Mouse (Mus musculus): ENCODE measurements at regions not wholly inside any gene's neighbourhood (a gene's known extent, or its start where the extent isn't known, plus 50 kb on each side); places are given as distances from the start of the nearest gene placed in this dataset.

DNA sequence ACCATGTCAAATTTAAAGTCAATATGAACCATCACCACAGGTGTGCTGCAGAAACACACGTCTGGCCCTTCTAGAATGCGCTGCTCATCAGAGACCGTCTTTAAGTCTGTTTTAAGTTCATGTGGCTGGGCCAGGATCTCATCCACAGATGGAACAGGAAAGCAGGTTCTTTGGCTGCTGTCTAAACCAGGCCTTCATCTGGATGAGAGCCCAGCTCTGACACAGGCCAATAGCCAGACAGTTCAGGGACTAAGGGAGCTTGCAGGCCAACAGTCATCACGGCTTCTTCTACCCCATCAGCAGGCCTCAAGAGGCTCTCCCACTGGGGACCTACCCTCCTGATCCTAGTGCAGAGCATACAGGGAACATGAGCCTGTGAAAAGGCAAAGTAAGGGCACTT, 185.4 kb upstream of the Eci2 start:
- no peaks in the 10 kb centered on the region for H3K27me3 ChIP-seq
- DNase-seq (ENCODE audit: low read depth, low spot score) (no peak), ATAC-seq (no peak)
- ChIA-PET CTCF (no interaction called here), POLR2A (no interaction called here)
- in situ Hi-C loops (cut with MboI; ENCODE audit: low pct_unique_long_range_greater_than_20kb): no loop called here
- no peak for TF ChIP-seq CTCF (IDR thresholded peaks at IDR 0.05)

DNA sequence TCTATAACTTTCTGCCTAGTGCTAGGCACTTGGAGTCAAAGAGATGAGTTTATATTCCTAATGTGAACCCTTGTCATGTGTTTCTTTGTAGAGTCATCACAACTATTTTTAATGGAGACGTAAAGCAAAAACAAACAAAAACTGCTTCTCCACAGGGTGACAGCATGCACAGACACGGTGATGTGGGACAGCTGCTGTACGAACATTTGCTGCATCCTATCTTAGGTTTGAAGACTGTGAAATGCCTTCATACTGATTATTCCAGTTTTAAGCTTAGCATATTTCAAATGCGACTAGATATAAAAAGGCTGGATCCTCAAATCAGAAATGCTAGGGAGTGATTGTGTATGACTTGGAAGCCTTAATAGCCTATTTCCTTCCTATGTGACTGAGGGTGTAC, 187.3 kb upstream of the Eci2 start:
- no peak for DNase-seq (ENCODE audit: low read depth, low spot score)

DNA sequence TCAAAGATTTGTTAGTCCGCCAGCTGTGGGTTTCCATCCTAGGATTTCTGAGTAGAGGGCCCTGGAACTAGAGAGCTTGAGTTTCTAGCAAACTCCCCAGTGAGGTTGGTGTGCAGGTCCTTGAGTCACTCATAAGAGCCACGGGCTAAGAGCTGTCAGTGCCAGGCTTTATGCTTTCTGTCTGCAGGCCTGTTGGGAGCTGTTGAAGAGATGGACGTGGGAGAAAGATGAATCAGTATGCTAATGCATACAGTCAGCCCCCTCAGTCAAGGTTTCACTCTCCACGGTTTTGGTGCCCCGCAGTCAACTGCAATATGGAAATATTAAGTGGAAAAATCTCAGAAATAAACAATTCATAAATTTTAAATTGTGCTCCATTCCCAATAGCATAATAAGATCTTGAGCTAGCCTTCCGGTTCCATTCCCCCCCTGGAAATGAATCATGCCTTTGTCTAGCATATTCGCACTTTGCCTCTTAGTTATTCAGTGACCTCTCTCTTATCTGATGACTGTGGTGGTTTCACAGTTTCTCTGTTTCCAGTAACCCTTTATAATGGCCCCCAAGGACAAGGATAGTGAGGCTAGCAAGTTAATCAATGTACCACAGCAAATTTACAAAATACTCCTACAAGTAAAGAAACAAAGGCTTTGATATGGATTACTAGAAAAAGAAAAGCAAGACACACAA, 199.4 kb upstream of the Eci2 start:
- DNase-seq (ENCODE audit: low read depth, low spot score): no peak
- no peaks in the 10 kb centered on the region for H3K27me3 ChIP-seq
- in situ Hi-C loops (cut with MboI; ENCODE audit: low pct_unique_long_range_greater_than_20kb): no loop called here
- no peak for TF ChIP-seq CTCF (IDR thresholded peaks at IDR 0.05)
- ChIA-PET CTCF (no interaction called here), POLR2A (no interaction called here)
- no peak for ATAC-seq

More for the DNA sequence above, 187.3 kb upstream of the Eci2 start:
- no peak for TF ChIP-seq CTCF (IDR thresholded peaks at IDR 0.05)
- CTCF ChIA-PET: no interaction called here
- POLR2A ChIA-PET: no interaction called here
- no peaks in the 10 kb centered on the region for H3K27me3 ChIP-seq
- in situ Hi-C loops (cut with MboI; ENCODE audit: low pct_unique_long_range_greater_than_20kb): no loop called here
- ATAC-seq: no peak

DNA sequence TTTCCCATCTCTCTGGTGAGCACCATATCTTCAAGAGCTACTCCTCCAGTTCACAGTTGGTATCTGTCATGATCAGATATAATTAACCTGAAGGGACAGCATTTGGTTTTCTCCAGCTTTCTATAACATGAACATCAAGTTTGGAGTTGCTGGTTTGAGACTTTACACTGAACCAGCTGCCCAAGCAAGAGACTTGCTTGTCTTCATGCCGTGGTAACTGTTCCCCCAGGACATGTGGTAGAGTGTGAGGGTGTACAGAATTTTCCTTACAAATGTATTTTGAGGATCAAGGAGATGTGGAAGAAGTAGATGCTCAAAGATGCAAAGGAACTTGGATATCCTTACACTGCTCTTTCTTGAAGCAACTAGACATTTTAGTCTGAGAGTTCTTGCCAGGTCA, 200.0 kb upstream of the Eci2 start:
- POLR2A ChIA-PET: no interaction called here
- H3K27me3 ChIP-seq: no peaks in the 10 kb centered on the region
- in situ Hi-C loops (cut with MboI; ENCODE audit: low pct_unique_long_range_greater_than_20kb): no loop called here
- no peak for DNase-seq (ENCODE audit: low read depth, low spot score)
- no peak for ATAC-seq
- TF ChIP-seq CTCF (IDR thresholded peaks at IDR 0.05): no peak
- CTCF ChIA-PET: no interaction called here

DNA sequence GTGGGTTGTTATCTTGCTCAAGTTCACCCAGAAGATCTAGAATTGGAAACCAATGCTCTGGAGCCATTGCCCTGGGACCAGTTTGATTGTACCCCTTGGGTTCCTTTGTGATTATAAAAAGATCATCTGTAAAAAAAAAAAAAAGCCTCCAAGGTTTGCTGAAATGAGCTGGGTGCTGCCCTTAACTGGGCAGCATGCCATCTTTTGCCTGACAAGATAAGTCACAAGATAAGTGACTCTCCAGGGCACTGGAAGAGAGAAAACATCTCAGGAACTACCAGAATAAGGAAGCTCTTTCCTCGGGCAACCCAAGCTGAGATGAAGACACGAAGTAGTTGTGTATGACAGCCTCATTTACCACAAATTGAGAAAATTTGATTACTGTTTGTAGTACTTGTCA, 202.7 kb upstream of the Eci2 start:
- in situ Hi-C loops (cut with MboI; ENCODE audit: low pct_unique_long_range_greater_than_20kb): no loop called here

DNA sequence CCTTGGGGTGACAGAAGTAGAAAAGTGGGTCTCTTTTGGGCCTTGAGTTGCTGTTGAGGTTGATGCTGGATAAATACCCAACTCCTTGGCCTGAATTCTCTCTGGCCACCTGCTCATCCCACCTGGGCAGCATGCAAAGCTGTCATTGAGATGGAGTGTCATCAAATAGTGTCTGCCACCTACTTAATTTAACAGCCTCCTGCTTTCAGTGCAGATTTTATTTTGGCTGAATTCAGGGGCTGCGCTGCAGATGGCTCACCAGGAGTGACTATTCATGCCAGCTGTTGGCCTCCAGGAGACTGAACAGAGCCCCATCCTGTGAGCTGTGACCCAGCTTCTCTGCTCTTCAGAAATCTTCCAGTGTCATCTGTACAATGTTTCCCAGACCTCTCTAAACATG, 206.7 kb upstream of the Eci2 start:
- TF ChIP-seq CTCF (IDR thresholded peaks at IDR 0.05): no peak
- no peak for DNase-seq (ENCODE audit: low read depth, low spot score)
- ChIA-PET POLR2A (interaction anchor here (0.5 kb wide), 1 partner anchor 139 kb away, joined by 4 read pairs; no protein-coding TSS in a partner anchor), CTCF (no interaction called here)
- in situ Hi-C loops (cut with MboI; ENCODE audit: low pct_unique_long_range_greater_than_20kb): no loop called here
- ATAC-seq: no peak
- no peaks in the 10 kb centered on the region for H3K27me3 ChIP-seq

More for the DNA sequence above, 202.7 kb upstream of the Eci2 start:
- DNase-seq (ENCODE audit: low read depth, low spot score): no peak
- CTCF ChIA-PET: interaction anchor here (0.6 to 1.2 kb wide), 2 partner anchors 14 to 283 kb away, joined by 3 to 5 read pairs; no protein-coding TSS in a partner anchor
- POLR2A ChIA-PET: interaction anchor here (0.9 kb wide), 1 partner anchor 25 kb away, joined by 4 read pairs; no protein-coding TSS in a partner anchor
- no peaks in the 10 kb centered on the region for H3K27me3 ChIP-seq
- TF ChIP-seq CTCF (IDR thresholded peaks at IDR 0.05): no peak
- ATAC-seq: no peak

DNA sequence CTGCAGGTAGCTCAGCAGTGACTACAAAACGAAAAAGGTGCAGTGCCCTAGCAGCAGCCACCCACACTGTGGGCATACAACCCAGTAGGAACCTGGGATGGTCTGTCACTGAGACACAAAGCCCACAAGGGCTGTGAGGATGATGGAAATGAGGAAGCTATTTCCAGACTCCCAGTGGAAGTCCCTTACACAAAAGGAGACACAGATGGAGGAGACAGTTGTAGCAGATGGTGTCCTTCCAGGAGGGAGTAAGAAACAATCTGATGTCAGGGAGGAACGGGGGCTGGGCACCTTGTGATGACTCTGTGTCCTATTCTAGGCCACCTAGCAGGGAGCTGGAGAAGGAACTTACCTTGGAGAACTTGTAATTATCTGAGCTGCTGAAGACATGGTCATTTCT, 214.5 kb upstream of the Eci2 start:
- DNase-seq (ENCODE audit: low read depth, low spot score) (no peak), ATAC-seq (no peak)
- no peak for TF ChIP-seq CTCF (IDR thresholded peaks at IDR 0.05)
- in situ Hi-C loops (cut with MboI; ENCODE audit: low pct_unique_long_range_greater_than_20kb): no loop called here
- CTCF ChIA-PET: interaction anchor here (1.6 kb wide), 1 partner anchor 10 kb away, joined by 6 read pairs; no protein-coding TSS in a partner anchor
- H3K27me3 ChIP-seq: no peaks in the 10 kb centered on the region
- POLR2A ChIA-PET: no interaction called here

DNA sequence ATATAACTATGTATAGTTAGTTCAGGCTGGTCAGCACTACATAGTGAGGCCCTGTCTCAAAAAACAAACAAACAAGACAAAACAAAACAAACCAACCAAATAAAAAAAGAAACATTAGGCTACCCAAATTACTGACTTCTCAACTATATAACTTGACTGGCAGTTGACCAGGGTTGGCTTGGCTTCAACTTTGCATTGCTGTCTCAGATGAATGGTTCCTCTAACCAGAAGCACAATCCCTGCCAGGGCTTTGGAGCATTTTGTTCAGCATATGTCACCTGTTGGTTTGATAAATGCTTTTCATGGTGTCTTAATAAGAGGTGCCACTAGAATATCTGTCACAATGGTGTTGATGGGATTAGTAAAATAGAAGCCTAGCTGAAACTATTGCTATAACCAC, 217.1 kb upstream of the Eci2 start:
- ChIA-PET POLR2A (no interaction called here), CTCF (no interaction called here)
- TF ChIP-seq CTCF (IDR thresholded peaks at IDR 0.05): no peak
- in situ Hi-C loops (cut with MboI; ENCODE audit: low pct_unique_long_range_greater_than_20kb): no loop called here
- ATAC-seq (no peak), DNase-seq (ENCODE audit: low read depth, low spot score) (no peak)
- no peaks in the 10 kb centered on the region for H3K27me3 ChIP-seq

DNA sequence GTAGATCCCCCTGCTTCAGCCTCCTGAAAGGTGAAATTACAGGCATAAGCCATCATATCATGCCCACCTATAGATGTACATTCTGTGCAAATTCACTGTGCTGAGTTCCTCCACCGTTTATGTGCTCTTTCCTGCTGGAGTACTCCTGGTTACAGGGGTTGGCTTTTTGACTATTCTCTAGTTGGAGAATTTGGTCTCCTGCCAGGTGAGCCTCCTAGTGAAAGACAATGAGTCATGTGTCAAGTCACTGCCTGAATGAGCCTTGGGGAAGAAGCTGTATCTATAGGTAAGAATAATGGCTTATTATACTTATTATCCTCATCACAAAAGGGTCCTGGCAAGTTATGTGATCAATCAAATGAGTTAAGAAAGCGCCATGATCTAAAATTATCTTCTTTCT, 230.5 kb upstream of the Eci2 start:
- ChIA-PET POLR2A (no interaction called here), CTCF (no interaction called here)
- no peak for TF ChIP-seq CTCF (IDR thresholded peaks at IDR 0.05)
- H3K27me3 ChIP-seq: no peaks in the 10 kb centered on the region
- DNase-seq (ENCODE audit: low read depth, low spot score): no peak
- in situ Hi-C loops (cut with MboI; ENCODE audit: low pct_unique_long_range_greater_than_20kb): no loop called here
- no peak for ATAC-seq

DNA sequence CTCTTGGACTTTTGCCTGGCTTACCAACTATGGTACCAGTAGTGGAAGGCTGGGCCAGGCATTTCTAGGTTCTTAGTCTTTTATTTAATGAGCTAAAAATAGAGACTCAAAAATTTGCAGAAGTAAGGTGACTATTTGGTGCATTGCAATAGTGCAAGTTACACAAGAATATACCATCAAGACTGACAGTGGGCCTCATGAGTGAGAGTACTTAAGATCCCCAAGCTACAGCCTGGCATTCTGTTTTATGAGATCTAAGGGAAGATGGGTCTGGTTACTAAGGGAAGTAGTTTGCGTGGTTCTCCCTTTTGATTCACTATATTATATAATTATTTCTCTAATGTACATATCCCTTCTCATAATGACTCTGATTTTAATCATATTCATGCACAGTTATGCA, 231.8 kb upstream of the Eci2 start:
- DNase-seq (ENCODE audit: low read depth, low spot score) (no peak), ATAC-seq (no peak)
- no peak for TF ChIP-seq CTCF (IDR thresholded peaks at IDR 0.05)
- ChIA-PET POLR2A (no interaction called here), CTCF (no interaction called here)
- H3K27me3 ChIP-seq: no peaks in the 10 kb centered on the region
- in situ Hi-C loops (cut with MboI; ENCODE audit: low pct_unique_long_range_greater_than_20kb): no loop called here

DNA sequence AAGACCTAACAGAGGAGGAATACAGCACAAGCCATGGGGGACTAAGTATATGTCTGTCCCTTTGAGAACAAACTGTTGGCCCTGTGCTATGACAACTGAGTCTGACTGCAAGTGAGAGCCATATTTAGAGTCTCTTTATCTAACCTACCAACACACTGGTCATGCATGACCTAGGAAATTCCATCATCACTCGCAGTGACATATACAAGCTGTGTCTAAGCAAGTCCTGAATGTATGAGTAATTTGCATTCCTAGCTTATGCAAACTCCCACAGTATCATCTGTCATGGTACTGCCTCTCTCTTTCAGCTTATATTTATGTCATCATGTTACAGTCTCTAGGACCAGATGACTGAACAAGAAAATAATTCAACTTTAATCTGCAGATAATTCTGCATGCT, 257.1 kb upstream of the Eci2 start:
- no peak for TF ChIP-seq CTCF (IDR thresholded peaks at IDR 0.05)
- DNase-seq (ENCODE audit: low read depth, low spot score) (peak; percentile 22), ATAC-seq (peak; percentile 60)
- CTCF ChIA-PET: no interaction called here
- POLR2A ChIA-PET: interaction anchor here (0.6 kb wide), 1 partner anchor 1356 kb away, joined by 9 read pairs; no protein-coding TSS in a partner anchor
- in situ Hi-C loops (cut with MboI; ENCODE audit: low pct_unique_long_range_greater_than_20kb): no loop called here
- no peaks in the 10 kb centered on the region for H3K27me3 ChIP-seq

DNA sequence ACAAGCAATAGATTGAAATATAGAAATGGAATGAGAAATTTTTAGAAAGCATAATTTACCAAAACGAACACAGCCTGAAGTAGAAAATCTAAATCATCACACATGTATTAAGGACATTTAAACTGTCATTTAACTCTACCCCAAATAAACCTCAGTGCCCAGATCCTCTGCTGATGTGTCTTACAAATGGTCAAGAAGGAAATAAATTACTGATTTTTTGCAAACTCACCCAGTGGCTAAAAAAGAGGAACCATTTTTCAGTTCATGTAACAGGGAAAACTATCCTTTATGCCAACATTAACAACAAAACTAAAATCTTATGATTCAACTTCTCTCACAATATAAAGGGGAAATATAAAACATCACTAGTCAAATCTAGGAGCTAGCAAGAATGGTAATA, 275.2 kb upstream of the Eci2 start:
- no peak for TF ChIP-seq CTCF (IDR thresholded peaks at IDR 0.05)
- DNase-seq (ENCODE audit: low read depth, low spot score) (no peak), ATAC-seq (no peak)
- in situ Hi-C loops (cut with MboI; ENCODE audit: low pct_unique_long_range_greater_than_20kb): no loop called here
- CTCF ChIA-PET: no interaction called here
- POLR2A ChIA-PET: no interaction called here
- no peaks in the 10 kb centered on the region for H3K27me3 ChIP-seq
